Mouse (Mus musculus) central nervous system, embryonic 18 days (tissue): ENCODE data around the gene Zer1. TPM values are rescaled to one million over a fixed set of nuclear protein-coding genes. Genes with fewer than 3 reads are reported as not detected.

Source experiments
- polyA plus RNA-seq: library from polyadenylated mRNA; depleted of rRNA; stranded (reverse); fragments of >200 nt; gene quantifications from 2 replicates; pipeline ENCODE4 v1.2.3, GENCODE M21; 2012; rRNA removed

Zer1 gene
- 85.6 and 91.8 TPM in 2 replicates for polyA plus RNA-seq

GRCm38 (mm10) chr2:30124472-30125274 lies at the start of gene Zer1:
Gene Zer1, minus strand, starts transcription at chr2:30124585.

DNA sequence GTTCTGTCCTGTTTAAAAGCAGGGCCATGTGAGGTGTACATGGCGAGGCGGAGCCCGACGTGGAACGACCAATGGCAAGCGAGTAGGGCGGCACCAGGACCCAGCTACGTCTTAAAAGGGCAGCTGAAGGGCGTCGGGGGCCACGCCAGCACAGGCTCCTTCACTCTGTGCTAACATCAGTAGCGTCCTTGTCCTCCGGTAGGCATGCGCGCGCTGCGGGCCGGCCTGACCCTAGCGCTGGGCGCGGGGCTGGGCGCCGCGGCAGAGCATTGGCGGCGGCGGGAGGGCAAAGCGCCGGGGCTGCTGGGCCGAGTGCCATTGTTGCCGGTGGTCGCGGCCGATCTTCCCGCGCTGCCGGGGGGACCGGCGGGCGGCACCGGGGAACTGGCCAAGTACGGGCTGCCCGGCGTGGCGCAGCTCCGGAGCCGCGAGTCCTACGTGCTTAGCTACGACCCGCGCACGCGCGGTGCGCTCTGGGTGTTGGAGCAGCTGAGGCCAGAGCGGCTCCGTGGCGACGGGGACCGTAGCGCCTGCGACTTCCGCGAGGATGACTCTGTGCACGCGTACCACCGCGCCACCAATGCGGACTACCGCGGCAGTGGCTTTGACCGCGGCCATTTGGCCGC lies 47.1 kb upstream of the Zer1 start, which contains the start of gene Endog:
Gene Endog, plus strand, starts transcription at position 123 of the 626 bp plus-strand sequence.

GRCm38 (mm10) chr2:30133613-30134377 lies 9.4 kb upstream of the Zer1 start, which contains the start of gene Tbc1d13:
Gene Tbc1d13, plus strand, starts transcription at chr2:30133746.

GRCm38 (mm10) chr2:30093471-30094207 lies 30.7 kb downstream of the Zer1 start, which contains the start of gene Zdhhc12:
Gene Zdhhc12, minus strand, starts transcription at chr2:30093648.

GRCm38 (mm10) chr2:30077502-30078348 lies 46.7 kb downstream of the Zer1 start, which contains the start of gene Pkn3:
Gene Pkn3, plus strand, starts transcription at chr2:30077684.

DNA sequence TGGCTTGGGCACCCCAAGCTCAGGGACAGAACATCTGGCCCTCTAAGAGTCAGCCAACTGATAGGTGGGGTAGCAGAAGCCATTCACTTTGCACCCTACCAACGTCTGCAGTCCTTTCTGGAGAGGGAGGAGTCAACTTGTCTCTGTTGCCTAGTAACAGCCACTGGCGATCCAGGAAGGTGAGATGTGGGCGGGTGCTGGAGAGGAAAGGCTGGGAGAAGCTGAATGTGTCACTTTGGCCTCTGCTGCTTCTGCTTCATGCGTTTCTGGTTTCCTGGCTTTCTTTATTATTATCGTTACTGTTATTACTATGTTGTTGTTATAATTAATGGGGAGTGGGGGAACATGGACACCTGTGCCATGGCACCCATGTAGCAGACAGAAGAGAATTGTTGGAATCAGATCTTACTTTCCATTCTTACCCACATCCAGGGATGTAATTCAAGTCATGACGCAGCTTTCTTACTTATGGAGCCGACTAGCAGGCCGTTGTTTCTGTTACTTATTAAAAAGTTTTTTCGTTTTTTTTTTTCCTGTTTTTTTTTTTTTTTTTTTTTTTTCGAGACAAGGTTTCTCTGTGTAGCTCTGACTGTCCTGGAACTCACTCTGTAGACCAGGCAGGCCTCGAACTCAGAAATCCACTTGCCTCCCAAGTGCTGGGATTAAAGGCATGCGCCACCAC lies 67.0 kb downstream of the Zer1 start, which contains the start of gene Set:
Gene Set, plus strand, starts transcription at position 156 of the 682 bp plus-strand sequence.

DNA sequence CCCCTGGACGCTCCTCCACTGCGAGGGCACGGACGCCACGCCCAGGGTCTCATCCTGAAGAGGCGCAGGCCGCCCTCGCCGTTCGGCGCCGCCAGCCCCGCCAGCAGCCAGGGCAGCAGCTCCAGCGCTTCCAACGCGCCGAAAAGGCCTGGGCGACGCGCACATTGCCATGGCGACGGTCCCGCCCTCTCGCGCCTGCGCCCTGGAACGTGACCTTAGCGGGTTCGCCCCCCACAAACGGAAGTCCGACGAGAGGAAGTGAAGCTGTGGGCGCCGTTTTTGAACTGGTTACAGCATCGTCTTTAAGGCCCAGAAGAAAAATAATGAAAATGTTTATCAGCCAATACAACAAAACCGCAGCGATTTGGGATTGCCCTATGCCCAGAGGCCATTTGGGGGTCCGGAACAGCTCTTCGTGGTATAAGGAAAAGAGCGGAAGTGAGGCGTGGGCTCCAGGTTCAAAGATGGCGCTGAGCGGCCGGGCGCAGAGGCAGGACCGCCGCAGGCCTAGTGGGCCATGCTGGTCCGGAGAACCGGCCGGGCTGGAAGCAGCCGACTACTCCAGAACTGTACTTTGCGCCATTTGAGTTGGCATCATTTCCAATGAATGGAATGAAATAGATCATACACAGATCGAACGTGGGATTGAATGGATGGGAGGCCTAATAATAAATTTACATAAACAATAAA lies 75.5 kb downstream of the Zer1 start, which contains the start of gene Wdr34:
Gene Wdr34, minus strand, starts transcription at position 183 of the 690 bp plus-strand sequence.

Other genes with a start within 250 kb of the Zer1 start
- 105 and 107 TPM in 2 replicates for gene Odf2, start 235.4 kb downstream of the Zer1 start, polyA plus RNA-seq
- 50.9 and 59.4 TPM in 2 replicates for gene Gle1, start 189.2 kb downstream of the Zer1 start, polyA plus RNA-seq
- 855 and 873 TPM in 2 replicates for gene Sptan1, start 159.0 kb downstream of the Zer1 start, polyA plus RNA-seq
- gene Wdr34, start 75.7 kb downstream of the Zer1 start, polyA plus RNA-seq = 78.0 and 78.2 TPM in 2 replicates
- 240 and 244 TPM in 2 replicates for gene Set, start 67.2 kb downstream of the Zer1 start, polyA plus RNA-seq
- gene Pkn3, start 46.9 kb downstream of the Zer1 start, polyA plus RNA-seq = 2.5 and 3.6 TPM in 2 replicates
- gene Zdhhc12, start 30.9 kb downstream of the Zer1 start, polyA plus RNA-seq = 33.2 and 34.5 TPM in 2 replicates
- 65.5 and 66.5 TPM in 2 replicates for gene Tbc1d13, start 9.2 kb upstream of the Zer1 start, polyA plus RNA-seq
- 19.5 and 22.3 TPM in 2 replicates for gene Endog, start 46.9 kb upstream of the Zer1 start, polyA plus RNA-seq
- gene Spout1, start 53.9 kb upstream of the Zer1 start, polyA plus RNA-seq = 49.3 and 50.9 TPM in 2 replicates
- 28.2 and 29.4 TPM in 2 replicates for gene Kyat1, start 81.3 kb upstream of the Zer1 start, polyA plus RNA-seq
- 28.7 and 30.2 TPM in 2 replicates for gene Lrrc8a, start 113.1 kb upstream of the Zer1 start, polyA plus RNA-seq
- 15.4 and 20.4 TPM in 2 replicates for gene Gm28035, start 116.0 kb upstream of the Zer1 start, polyA plus RNA-seq
- gene Phyhd1, start 141.6 kb upstream of the Zer1 start, polyA plus RNA-seq = 19.5 and 22.7 TPM in 2 replicates
- gene Gm28038, start 156.5 kb upstream of the Zer1 start, polyA plus RNA-seq = not detected in 2 replicates
- 13.8 and 15.8 TPM in 2 replicates for gene Dolk, start 161.7 kb upstream of the Zer1 start, polyA plus RNA-seq
- gene Nup188, start 161.8 kb upstream of the Zer1 start, polyA plus RNA-seq = 28.2 and 32.9 TPM in 2 replicates
- gene Sh3glb2, start 234.8 kb upstream of the Zer1 start, polyA plus RNA-seq = 358 and 371 TPM in 2 replicates
- gene Miga2, start 239.6 kb upstream of the Zer1 start, polyA plus RNA-seq = 45.2 and 45.4 TPM in 2 replicates